Mouse (Mus musculus) liver, embryonic 11.5 days (tissue): ENCODE measurements at regions not wholly inside any gene's neighbourhood (a gene's known extent, or its start where the extent isn't known, plus 50 kb on each side); places are given as distances from the start of the nearest gene placed in this dataset.
"Not testable (repeated sequence)": the region's sequence is repeated elsewhere in the genome, so short reads cannot be mapped to it uniquely, and the experiment has no call there.

ENCODE experiments used
- ATAC-seq: fragments of 200-750 bp; cut with Nextera tagmentation; replicated peaks from 2 replicates; pipeline ENCODE4 v1.8.0; 2017; ENCODE audit warnings: moderate number of reproducible peaks, mild to moderate bottlenecking, moderate TSS enrichment, moderate library complexity; ENCODE audit not compliant: low FRiP score
- DNase-seq: peaks from one replicate; pipeline ENCODE4 v3.0.0-alpha.2; 2017; ENCODE audit warnings: low spot score
- H3K27ac ChIP-seq: fragments of 300-500 bp; sonication (generic); 2 replicates; pipeline ENCODE4 v1.5.1; 2014; ENCODE audit warnings: mild to moderate bottlenecking, low read depth, low read length, control low read depth
- H3K27me3 ChIP-seq: fragments of 300-500 bp; sonication (generic); replicated peaks from 2 replicates; pipeline ENCODE4 v1.6.1; 2014; ENCODE audit warnings: low read length, mixed read lengths; ENCODE audit not compliant: control insufficient read depth, insufficient read depth
- H3K36me3 ChIP-seq: fragments of 300-500 bp; sonication (generic); 2 replicates; pipeline ENCODE4 v1.6.1; 2014; ENCODE audit warnings: mild to moderate bottlenecking, low read length, moderate library complexity, mixed read lengths; ENCODE audit not compliant: control insufficient read depth, insufficient read depth
- H3K4me1 ChIP-seq: fragments of 300-500 bp; sonication (generic); replicated peaks from 2 replicates; pipeline ENCODE4 v1.6.1; 2014; ENCODE audit warnings: low read length, mixed read lengths; ENCODE audit not compliant: control insufficient read depth, insufficient read depth
- H3K4me2 ChIP-seq: fragments of 300-500 bp; sonication (generic); 2 replicates; pipeline ENCODE4 v1.6.1; 2014; ENCODE audit warnings: mild to moderate bottlenecking, control low read depth, moderate library complexity
- H3K4me3 ChIP-seq: fragments of 300-500 bp; sonication (generic); 2 replicates; pipeline ENCODE4 v1.5.1; 2014; ENCODE audit warnings: low read depth, low read length, control low read depth
- H3K9ac ChIP-seq: fragments of 300-500 bp; sonication (generic); 2 replicates; pipeline ENCODE4 v1.6.1; 2014; ENCODE audit warnings: low read depth, low read length, control low read depth
- H3K9me3 ChIP-seq: fragments of 300-500 bp; sonication (generic); 2 replicates; pipeline ENCODE4 v1.6.1; 2016; ENCODE audit warnings: low read length, inconsistent platforms, mixed read lengths; ENCODE audit not compliant: control insufficient read depth
- WGBS: fragments of 180-500 bp; shearing (Covaris S2); extraction: QIAGEN DNeasy Blood & Tissue Kit; methylation state at CpG from one replicate; pipeline ENCODE4 v1.1.7; 2014; 5-methylcytosine and 5-hydroxymethylcytosine counted together

DNA sequence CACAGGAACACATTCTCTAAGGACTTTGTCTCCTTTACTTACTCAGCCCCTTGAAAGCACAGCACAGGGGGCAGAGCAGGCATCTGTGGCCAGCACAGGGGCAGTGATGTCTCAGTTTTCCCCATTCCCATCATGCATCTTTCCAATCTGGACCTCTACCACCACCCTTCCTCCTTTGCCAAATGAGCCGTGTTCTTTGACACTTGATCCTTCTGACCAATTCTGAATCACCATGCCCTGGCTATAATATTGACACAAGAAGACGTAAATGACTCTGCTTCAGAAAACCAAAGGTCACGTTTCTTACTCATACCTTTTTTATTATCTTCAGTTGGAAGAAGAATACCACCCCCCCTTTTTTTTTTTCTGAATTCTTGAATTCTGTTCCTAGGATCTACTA lies 632.4 kb upstream of the Ptbp2 start:
- no peaks in the 10 kb centered on the region for H3K27me3 ChIP-seq
- no peak overlapping the region for H3K9ac ChIP-seq
- DNase-seq (no peak), ATAC-seq (no peak)
- H3K36me3 ChIP-seq: no peaks in the 10 kb centered on the region
- no peak overlapping the region for H3K27ac ChIP-seq
- no peaks in the 10 kb centered on the region for H3K4me1 ChIP-seq
- H3K4me2 ChIP-seq: no peak overlapping the region
- no peaks in the 10 kb centered on the region for H3K9me3 ChIP-seq
- WGBS: 77% methylated on average over 3 of the region's 3 CpGs
- H3K4me3 ChIP-seq: no peak overlapping the region

DNA sequence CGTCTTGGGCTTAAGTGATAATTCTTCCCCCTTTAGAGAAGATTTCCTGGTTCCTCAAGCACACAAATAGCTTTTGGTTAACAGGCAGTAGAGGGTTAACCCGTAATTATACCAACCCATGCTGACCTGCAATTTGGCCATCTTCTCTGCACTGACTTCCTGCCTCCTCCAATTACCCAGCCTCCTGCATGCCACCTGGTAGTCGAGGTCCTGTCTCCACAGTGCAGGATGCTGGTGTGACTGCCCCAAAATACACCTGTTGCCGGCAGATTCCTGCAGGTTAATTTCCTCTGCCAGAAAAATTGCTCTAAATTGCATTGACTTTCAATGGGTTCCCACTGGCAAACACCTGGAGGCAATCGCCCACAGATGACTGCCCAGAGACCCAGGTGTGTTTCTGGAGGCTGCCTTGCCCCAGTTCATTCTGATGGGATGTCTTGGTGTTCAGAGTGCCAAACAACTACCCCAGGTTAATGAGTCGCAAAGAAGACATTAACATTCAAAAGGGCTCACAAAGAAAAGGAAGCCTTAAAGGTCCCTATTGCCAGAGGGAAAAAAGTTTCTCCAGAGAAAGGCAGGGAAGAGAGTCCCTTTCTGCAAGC lies 591.5 kb upstream of the Ptbp2 start:
- no peak for DNase-seq
- no peak for ATAC-seq
- WGBS: 44% methylated on average over 6 of the region's 6 CpGs

DNA sequence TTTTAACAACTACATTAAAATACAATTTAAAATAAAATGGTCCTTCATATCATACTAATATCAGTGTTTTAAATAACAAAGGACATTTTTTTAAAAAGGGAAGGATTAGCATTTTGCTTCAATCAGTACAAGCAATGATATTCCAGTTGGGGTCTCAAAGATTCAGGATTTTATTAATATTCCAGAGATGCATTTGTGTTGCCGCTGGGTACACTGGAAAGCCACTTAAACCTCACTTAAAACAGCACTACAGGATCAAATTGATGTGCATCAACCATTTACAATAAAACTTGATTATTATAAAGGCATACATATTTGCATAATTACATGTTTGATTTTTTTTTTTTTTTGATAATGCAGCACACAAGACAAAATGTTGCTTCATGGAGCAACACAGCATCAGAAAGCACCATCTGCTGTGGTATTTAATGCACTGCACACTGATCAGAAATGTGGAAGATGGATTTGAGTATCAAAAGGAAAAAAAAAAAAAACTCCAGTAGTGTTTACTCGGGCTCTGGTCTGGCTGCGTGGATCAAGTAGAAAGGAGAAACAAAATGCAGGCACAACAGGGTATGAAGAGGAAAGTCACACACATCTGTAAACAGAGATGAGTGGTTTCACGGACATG lies 558.6 kb upstream of the Ptbp2 start:
- Histone ChIP-seq H3K4me3 (no peak overlapping the region), H3K9ac (no peak overlapping the region), H3K27me3 (no peaks in the 10 kb centered on the region), H3K36me3 (no peaks in the 10 kb centered on the region), H3K4me1 (no peaks in the 10 kb centered on the region), H3K4me2 (no peak overlapping the region), H3K9me3 (no peaks in the 10 kb centered on the region), H3K27ac (no peak overlapping the region)
- no peak for DNase-seq
- no peak for ATAC-seq
- 73% methylated on average over 4 of the region's 4 CpGs for WGBS

More for the DNA sequence above, 591.5 kb upstream of the Ptbp2 start:
- Histone ChIP-seq H3K27me3 (no peaks in the 10 kb centered on the region), H3K4me1 (no peaks in the 10 kb centered on the region), H3K9me3 (no peaks in the 10 kb centered on the region), H3K4me2 (no peak overlapping the region), H3K4me3 (no peak overlapping the region), H3K9ac (no peak overlapping the region), H3K36me3 (no peaks in the 10 kb centered on the region), H3K27ac (no peak overlapping the region)

DNA sequence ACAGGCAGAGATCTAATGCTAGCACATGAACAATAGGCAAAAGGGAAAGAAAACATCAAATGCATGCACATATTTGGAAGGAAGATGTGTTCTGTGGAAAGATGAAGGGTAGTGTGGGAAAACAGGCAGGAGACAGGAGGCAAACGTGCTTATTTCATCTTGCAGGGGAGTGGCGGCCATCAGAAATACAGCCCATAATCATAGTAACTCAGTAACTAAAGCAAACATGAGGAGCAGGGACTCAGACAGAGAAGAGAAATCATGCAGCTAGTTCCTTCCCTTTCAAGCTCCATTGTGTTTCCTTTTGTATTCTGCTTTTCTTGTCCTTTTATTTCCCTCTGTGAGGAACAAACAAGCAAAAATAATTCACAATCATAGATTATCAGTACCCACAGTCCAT lies 557.6 kb upstream of the Ptbp2 start:
- no peak overlapping the region for H3K27ac ChIP-seq
- no peaks in the 10 kb centered on the region for H3K36me3 ChIP-seq

DNA sequence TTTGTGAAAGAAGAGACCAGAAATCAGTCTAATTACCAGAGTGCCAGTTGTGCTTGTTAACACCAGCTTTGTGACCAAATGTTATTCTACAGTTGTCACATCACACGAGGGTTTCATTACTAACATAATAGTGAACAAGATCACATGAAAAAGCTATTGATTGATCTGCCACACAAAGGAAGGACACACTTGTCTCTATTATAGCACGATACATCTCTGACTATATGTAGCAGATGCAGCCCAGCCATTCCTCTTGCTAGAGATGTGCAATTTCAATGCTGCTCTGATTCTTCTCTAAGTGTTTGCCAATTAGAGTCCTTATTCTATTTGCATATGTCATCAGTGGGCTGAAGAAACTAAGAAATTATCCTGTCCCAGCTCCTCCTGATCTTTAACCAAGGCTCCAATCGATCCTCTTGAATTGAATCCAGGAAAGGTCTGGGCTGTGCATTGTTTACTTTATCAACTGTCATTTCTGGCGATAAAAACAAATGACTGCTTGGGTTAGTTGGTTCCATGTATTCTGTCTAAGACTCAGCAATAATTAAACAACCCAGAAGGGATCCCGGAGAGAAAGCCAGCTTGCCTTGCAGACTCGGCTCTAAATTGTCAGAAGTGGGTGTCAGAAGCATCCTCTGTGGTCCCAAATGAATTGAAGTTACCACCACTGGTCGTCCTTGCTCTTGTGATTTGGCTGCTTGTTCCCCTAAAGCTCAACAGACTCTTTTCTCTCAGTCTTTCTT lies 551.7 kb upstream of the Ptbp2 start:
- Histone ChIP-seq H3K27ac (no peak overlapping the region), H3K9ac (no peak overlapping the region), H3K4me3 (no peak overlapping the region), H3K9me3 (no peaks in the 10 kb centered on the region), H3K27me3 (no peaks in the 10 kb centered on the region), H3K36me3 (no peaks in the 10 kb centered on the region), H3K4me2 (no peak overlapping the region), H3K4me1 (no peaks in the 10 kb centered on the region)
- 70% methylated on average over 7 of the region's 7 CpGs for WGBS
- ATAC-seq (no peak), DNase-seq (no peak)

More for the DNA sequence above, 557.6 kb upstream of the Ptbp2 start:
- H3K4me2 ChIP-seq: no peak overlapping the region
- 52% methylated on average over 2 of the region's 2 CpGs for WGBS
- no peak for DNase-seq
- no peak overlapping the region for H3K4me3 ChIP-seq
- H3K9me3 ChIP-seq: no peaks in the 10 kb centered on the region
- no peak overlapping the region for H3K9ac ChIP-seq
- no peaks in the 10 kb centered on the region for H3K27me3 ChIP-seq
- H3K4me1 ChIP-seq: no peaks in the 10 kb centered on the region
- ATAC-seq: no peak

DNA sequence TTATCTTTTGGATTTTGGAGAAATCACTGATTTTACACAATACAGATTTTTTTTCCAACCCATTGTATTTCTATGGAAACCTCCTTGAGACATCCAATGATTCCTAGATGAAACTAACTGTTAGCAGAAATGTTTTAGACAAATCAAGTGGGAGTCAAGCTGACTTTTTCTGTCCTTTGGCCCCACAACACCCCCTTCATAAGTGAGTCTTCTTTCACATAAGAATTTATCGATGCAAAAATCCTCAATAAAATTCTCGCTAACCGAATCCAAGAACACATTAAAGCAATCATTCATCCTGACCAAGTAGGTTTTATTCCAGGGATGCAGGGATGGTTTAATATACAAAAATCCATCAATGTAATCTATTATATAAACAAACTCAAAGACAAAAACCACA lies 522.8 kb upstream of the Ptbp2 start:
- H3K27ac ChIP-seq, ATAC-seq, H3K4me3 ChIP-seq, DNase-seq, H3K9ac ChIP-seq, H3K4me1 ChIP-seq, H3K36me3 ChIP-seq, H3K9me3 ChIP-seq, H3K4me2 ChIP-seq, H3K27me3 ChIP-seq: not testable (repeated sequence)
- 91% methylated on average over 3 of the region's 3 CpGs for WGBS

DNA sequence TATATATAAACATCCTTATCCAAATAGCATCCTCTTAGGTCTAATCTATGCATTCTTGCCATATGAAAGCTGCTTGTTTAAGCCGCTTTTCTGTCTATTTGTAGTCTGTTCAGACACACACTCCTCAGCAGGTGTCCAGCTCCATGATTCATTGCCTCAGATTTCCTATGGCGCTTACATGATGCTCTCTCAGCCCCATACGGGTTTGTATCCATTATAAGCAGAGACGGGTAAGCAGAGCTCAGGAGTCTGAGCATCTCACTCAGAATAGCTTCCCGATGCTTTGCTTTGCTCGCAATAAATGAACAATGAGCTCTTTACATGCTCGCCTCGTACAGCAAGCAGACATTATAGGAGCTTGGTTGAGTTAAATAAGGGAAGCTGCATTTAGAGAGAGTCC lies 521.3 kb upstream of the Ptbp2 start:
- no peak overlapping the region for H3K4me2 ChIP-seq
- H3K4me1 ChIP-seq: no peaks in the 10 kb centered on the region
- no peak overlapping the region for H3K9ac ChIP-seq
- no peak overlapping the region for H3K27ac ChIP-seq
- ATAC-seq: no peak
- no peaks in the 10 kb centered on the region for H3K36me3 ChIP-seq
- no peaks in the 10 kb centered on the region for H3K27me3 ChIP-seq
- WGBS: 77% methylated on average over 8 of the region's 8 CpGs
- H3K4me3 ChIP-seq: no peak overlapping the region
- DNase-seq: no peak
- no peaks in the 10 kb centered on the region for H3K9me3 ChIP-seq
